Mouse (Mus musculus): ENCODE results near the gene Inpp4a. TPM values are rescaled to one million over a fixed set of nuclear protein-coding genes. Genes with fewer than 3 reads are reported as not detected.

The Inpp4a gene
- total RNA-seq, 2 experiments from 2014 or later: 159 to 165 TPM

DNA sequence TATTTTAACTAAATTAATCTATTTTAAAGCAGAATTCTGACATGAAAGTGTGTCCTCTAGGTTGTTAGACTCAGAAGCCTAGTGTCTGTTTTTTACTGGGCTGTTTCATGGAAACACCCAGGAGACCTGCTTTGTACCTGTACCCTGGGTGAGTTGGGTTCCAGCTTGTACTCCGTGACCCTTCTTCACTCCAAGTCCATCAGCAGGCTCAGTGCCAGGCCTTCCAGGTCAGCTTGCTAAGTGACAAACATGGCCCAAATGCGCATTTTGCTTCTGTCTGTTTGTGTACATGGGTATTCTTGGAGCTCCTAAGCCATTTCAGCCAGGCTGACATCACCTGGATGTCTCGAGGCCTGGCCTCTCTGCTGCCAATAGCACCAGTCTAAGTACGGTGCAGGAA lies 23.5 kb downstream of the Inpp4a start:
- DNase-seq: no peak

DNA sequence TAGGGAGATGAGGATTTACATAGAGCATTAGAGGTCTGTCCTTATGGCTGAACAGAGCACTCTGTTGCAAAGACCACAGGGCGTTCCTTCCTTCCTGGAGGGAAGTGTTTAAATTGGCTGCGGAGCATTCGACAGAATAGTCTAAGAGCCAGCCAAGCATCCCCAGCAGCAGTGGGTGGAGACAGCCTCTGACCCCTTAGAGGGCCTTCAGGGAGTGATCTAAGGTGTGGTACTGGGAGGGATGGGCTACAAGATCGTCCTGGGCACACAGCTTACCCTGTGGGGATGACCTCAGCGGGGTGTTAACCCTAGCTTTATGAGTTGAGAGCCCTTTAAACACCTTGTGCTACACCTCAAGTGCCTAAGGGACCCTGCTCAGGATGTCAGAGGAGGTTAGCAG lies 24.9 kb downstream of the Inpp4a start:
- no peak for DNase-seq

DNA sequence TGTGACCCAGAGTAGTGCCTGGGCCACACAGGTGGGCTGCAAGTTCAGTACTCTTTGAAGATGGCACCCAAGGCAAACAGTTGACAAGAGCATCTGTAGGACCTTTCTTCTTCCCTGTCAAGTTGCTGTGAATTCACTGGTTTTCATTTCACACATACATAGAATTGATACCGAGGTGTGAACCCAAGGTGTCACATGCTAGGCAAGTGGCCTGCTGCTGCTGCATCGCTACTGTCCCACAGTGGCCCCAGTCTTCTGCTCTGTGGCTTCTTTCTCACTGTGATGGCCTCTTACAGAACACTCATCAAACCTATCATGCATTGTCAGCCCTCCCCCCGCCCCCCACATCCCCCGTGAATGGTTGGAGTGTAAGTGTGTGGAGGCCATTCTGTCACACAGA lies 27.6 kb downstream of the Inpp4a start:
- no peak for DNase-seq

DNA sequence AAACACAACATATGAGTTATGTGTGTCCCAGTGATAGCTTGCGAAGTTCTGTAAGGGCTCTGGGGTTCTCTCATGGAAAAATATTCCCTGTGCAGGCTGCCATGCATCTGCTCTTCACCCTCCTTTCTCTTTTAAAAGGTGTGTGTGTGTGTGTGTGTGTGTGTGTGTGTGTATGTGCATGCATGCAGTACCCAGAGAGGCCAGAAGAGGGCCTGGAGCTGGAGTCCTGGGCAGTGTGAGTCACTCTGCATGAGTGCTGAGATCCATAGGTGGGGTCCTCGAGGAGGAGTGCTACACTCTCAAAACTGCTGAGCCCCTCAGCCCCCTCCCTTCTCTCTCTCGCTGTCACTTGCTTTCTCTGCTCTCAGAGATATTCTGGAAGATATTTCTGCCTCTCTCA lies 29.5 kb downstream of the Inpp4a start:
- no peak for DNase-seq

DNA sequence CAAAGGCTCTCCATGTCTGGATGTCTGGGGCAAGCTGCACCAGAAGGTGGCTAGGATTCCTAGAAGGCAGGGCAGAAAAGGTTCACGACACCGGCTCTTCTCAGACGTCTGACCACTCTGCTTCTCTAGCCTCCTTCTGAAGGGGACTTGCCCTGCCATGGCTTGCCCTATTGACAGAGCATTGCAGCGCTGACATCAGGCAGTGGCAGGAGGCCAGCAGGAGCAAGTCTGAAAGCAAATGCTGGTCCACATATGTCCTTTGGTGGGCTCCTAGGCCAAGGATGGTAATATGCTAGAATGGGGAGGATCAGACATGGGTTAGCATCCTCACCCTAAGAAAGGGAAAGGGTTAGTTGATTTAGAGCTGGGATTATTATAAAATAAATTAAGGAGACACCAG lies 30.2 kb downstream of the Inpp4a start:
- DNase-seq: no peak

DNA sequence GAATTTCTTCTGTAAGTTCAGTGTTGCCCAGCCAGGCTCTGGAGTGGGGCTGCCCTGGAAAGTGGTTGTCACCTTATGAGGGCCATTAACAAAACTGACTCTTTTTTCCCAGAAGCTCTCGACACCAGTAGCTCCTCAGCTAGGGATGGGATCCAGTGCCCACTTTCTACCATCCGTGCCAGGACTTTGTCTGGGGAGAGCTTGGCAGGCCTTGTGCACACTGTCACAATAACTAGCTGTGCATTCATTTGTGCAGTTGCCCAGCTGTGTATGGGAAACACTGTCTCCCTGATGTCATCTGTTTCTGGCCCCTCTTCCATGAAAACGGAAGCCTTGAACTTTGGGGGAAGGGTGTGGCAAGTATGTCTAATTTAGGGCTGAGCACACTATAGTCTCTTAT lies 33.1 kb downstream of the Inpp4a start:
- DNase-seq: no peak

DNA sequence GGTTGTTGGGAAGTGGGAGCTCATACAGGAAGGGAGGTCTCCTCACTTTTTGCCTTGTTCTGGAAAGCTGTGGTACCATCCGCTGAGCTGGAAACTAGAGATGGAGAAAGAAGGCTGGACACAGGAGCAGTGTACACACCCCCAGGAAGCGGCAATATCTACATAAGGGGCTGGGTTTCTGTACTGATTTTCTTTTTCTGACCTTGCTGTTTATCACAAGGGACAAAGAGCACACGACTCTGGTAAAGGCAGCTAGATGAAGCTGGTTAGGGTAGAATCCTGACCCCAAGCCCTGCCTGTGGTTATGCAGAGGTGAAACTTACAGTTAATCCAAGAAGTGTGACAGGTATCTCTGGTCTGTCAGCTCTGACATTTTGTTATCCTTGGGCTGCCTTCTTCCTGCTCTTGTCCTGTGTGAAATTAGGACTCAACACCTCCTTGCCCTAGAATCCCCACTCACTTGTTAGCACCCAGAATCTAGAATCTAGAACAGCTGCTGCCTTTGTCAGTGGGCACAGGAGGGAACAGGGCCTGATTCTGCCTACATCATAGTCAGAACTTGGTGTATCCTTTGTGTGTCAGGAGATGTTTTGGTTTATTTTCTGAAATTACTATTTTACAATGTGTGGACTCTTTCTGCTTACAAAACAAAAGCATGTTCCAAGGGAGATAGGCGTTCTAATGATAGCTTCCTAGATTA lies 34.2 kb downstream of the Inpp4a start:
- DNase-seq: no peak

DNA sequence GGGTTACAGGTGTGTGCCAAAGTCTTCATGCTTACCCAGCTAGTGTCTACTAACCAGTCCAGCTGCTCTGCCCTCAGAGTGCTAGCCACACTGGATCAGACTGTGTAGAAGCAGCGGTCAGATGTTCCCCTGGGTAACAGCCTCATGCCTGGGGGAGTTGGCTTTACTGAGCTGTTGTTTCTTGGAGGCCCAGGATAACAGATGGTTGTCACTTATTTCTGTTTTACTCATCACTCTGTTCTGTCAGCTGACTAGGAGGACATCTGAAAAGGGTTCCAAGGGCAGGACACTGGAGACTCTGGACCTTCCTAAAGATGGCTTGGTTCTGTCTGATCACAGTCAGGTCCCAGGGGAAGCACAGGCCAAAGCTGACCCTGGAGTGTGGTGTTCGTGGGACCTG lies 36.4 kb downstream of the Inpp4a start:
- DNase-seq: no peak

DNA sequence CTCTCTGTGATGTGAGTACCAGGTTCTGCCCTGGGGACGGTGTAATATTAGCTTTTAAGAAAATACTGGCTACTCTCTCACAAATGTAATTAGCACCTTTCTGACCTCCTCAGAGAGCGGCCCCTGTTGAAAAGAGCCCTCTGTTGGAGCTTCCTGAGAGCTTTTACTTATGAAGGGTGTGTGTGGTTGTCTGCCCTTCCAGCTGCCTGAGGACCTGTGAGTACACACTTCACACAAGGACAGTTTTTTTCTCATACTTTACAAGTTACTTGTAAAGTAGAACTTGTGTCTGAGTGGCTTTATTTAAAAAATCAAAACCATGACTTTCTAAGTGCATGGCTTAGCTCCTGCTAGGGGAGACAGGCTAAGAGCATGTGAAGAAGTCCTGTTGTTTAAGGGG lies 37.1 kb downstream of the Inpp4a start:
- DNase-seq: no peak

DNA sequence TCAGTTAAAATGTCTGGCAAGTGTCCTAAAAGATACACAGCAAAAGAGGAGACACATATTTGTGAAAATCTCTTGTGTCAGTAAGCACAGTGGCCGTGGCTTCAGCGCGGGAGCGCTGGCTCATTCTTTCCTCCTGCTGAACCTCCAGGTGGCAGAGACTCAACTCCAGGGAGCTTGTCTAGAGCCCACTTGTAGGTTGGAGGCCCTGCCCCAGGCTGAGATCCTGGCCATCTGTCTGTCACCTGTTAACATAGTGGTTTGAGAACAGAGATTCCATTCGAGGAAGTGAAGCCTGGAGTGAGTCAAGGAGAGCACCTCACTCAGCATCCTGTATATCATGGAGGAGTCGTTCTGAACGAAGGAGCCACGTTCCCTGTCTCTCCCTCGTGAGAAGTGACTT lies 37.6 kb downstream of the Inpp4a start:
- no peak for DNase-seq

DNA sequence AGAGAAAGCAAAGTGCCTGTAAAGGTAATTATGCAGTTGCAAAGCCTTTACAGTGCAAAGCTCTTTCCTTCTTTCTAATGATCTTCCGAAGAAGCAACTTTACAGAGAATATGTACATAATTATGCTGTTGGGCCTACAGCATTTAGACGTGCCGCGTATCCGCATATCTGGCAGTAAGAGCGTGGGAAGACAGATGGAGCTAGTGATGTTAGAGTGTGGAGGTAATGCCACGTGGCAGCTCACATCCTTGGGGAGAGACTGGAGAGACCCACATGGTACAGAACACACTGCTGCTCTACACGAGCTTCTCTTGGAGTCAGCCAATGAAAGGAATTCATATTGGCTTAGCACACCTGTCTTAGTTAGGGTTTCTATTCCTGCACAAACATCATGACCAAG lies 39.5 kb downstream of the Inpp4a start:
- DNase-seq: no peak

DNA sequence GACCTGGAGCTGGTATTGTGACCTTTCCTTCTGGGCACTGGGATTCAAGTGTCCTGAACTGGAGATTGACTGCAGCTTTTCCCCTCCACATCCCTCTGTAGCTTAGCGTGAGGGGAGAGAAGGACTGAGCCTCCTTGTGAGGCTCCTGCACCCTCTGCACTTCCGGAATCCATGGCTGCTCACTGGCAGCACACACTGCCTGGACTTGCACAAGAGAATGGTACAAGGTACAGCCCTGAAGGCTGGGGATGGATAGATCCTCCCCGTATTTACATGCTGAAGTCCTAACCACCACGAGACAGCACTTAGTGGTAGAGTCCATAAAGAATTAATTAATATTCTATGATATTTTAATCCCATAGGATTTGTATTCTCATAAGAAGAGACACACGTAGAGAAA lies 41.7 kb downstream of the Inpp4a start:
- DNase-seq: no peak

DNA sequence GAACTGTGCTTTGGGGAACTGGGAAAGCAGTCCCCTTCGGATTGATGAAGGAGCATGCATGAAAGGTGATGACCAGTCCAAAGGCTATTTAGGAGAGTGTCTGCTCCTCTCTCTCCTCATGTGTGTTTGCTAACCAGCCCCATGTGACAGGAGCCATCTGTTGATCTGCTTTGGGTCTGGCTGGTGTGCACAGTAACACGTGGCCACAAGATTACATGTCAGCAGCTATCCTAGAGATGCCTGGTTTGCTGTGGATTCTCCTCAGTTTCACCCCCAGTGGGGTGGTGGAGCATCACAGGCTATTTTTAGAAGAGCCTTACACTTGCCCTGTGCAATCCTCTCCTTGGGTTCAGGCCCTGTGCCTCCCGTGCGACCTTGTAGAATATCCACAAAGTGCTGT lies 42.2 kb downstream of the Inpp4a start:
- DNase-seq: no peak

DNA sequence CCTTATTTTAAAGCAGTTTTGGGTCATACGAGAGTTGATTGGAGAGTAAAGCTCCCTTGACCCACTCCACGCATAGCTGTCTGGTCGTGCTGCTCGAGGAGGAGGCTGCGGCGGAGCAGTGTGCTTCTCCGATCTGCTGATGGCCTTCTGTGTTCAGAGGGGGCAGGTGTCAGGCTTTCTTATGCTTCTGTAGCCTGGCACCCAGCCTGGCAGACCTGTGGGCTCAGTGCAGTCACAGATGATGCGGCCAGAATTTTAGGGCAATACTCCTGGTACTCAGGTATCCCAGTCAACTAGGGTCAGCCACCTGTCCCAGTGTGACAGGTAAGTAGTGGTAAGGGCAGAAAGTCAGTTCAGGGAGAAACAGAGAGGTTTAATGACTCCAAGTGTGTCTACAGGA lies 42.9 kb downstream of the Inpp4a start:
- DNase-seq: no peak

DNA sequence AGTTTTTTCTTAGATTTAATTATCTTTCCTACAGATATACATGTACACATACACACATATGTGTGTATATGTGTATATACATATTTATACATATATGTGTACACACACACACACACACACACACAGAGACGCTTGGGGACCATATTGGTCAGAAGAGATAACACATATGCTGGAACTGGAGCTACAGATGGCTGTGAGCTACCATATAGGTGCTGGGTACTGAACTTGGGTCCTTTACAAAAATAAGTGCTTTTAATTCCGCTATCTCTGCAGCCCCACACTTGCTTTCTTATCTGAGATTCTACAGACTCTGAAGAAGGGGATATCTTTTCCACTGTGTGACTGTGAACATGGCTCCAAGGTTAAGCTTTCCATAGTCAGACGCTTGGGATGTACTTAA lies 43.6 kb downstream of the Inpp4a start:
- DNase-seq: no peak

DNA sequence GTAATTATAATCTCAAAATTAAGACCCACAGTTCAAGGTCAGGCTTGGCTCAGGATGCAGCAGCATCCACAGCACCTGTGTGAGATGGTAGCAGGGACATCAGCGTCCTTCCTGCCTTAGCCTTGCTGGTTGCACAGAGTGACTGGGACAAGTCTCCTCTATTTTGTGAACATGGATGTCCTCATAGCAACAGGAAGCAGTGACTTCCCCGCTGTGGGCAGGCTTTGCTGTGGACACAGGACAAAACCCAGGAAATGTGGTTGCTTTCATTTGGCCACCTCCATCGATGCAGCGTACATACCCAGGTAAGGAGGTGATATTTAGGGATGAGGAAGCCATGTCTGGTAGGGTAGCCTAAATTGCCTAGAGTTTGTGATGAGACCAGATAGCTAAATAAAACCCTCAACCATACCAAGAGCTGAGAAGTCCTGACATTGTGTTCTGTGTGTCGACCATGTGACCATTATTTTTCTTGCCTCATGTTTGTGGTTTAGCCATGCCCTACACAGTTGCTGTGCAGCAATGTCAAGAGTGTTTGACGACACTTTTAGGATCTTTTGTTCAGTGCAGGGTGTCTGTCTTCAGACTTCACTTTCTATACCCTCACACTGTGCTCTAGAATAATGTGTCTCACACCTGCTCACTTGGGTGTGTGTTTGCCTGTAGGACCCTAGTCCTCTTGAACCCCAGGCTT lies 44.7 kb downstream of the Inpp4a start:
- DNase-seq: no peak

DNA sequence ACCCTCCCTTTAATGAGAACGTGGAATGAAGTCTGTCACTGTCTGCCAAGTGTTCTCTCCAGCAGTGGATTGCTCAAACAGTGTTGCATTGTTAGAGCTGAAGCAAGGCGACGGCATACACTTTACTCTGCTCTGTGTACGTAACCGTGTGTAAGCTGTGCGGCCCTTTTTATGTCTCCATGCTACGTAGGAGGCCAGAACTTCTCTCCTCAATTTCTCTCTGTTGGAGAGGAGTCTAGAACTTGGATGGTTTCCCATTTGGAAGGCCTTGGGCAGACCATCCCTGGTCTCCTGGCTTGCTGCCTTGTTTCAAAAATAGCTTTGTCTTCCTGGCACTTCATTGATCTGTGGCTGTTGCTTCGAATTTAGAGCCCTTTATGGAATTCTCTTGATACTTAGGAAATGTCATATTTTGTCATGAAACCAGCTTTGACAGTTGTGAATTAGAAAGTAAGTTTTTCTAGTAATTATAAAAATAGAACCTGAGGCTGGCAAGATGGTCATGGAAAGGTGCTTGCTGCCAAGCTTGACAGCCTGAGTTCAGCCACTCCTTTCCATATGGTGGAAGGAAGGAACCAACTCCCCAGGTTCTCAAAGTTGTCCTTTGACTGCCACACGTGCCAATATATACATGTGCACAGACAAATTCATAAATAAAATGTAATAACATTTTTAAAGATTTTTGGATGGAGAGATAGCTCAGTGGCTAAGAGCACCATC lies 47.9 kb downstream of the Inpp4a start:
- no peak for DNase-seq

DNA sequence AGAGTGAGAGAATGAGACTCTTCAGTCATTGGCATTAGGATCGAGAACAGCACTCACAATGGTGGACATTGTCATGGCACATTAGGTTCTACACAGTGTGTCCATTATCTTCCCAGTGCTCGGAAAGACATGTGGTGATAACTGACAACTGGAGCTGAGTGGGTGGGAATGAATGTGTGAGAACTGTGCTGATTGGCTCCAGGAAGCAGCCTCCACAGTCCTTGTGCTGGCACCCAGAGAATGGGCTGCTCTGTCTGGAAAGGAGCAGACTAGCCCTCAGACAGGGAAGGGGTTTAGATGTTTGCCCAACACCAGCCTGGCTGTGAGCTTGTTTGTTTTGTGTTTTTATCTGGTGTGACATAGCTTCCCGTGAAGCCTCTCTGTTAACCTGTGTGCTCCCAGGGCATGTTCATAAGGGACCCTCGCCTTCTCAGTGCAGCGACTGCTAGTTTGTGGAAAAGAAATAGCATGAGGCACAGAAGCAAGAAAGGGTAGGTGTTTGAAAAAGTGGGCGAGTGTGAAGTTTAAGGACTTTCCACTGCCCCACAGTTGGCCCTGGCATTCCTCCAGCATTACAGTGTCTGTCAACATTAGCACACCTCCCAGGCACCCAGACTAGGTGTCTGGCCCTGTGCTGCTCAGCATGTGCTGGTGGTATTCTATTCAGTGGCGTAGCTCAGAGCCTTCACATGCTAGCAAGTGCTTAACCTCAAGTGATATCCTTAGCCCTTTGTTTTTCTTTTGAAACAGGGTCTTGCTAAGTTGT lies 51.4 kb downstream of the Inpp4a start:
- peak; percentile 60 to 64 for DNase-seq

DNA sequence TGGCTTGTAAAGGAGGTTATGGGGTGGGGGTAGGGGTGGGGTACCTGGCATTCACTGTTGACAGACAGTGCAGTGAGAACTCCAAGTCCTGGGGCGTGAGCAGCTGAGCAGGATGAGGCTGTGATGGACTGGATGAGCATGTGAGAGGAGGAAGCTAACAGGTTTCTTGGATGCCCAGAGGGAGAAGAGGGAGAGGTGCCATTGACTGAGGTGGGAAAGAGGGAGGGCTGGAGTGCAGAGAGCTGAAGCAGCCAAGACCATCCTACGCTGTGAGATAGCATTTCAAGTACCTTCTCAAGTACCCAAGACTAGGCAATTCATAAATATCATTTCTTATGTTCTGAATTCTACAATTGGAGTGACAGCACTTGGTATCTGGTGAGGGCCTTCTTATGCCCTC lies 52.3 kb downstream of the Inpp4a start:
- DNase-seq: no peak

DNA sequence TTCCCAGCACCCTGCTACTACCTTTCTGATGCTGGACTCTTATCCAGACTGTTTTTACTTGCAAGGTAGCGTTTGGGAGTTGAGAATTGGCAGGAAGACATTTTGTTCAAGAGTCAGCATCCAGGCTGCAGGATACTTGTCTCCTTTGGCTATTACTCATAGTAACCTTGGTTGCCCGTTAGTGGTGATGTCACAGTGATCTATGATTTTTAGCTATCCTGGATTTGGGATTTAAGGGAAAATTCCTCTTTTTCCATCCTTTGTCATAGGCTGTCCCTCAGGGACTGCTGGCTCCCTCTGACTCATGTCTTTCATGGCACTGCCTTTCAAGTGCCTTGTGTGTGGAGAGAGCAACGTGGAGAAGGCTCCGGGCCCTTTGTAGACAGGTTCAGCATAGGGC lies 53.8 kb downstream of the Inpp4a start:
- DNase-seq: no peak

DNA sequence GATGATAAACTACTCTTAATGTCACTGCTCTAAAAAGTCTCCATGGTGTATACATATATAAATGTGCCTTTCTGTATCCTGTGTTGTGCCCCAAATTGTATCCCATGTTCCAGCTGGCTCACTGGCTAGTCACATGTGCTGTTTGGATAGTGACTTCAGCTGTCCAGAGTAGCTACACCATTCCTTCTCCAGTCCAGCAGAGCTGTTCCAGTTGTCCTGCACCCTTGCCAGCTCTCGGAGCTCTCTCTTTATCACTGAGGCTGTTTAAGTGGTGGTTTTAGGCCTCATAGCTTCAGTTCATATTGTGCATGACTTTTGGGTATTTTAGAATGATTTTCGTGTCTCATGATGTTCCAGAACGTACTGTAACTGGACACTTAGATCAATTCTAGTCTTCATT lies 55.8 kb downstream of the Inpp4a start:
- DNase-seq: no peak

DNA sequence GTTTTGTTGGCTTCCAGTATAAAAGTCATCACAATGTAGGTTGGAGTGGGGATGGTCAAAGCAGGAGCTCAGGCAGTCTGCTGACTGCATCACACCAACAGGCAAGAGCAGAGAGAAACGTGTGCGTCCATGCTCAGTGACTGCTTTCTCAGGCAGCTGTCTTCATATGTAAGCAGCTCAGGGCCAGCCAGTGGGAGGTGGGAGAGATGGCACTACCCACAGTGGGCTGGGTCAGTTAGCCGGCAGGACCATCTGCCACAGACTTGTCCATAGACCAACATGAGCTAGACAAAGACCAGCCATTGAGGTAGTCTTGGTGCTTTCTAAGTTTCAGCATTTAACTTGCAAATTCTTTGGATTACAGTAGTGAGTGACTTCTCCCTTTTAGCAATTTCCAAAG lies 56.6 kb downstream of the Inpp4a start:
- no peak for DNase-seq

DNA sequence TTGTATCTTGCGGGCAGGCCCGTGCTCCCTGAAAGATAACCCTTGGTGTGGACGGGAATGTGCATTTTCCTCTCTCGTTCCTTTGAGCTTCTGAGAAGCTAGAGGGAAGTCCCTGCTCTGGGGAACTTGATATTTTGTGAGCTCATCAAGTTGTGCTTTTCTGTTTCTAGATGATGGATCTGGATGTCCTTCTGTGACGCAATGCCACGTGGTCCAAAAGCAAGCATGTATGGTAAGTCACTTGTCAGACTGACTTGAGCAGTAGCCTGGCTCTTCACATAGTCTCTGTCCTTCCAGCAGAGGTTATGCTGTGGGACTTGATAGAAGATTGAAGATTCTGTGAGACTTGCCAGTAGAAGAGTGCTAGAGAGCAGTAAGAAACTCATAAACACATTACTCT lies 57.5 kb downstream of the Inpp4a start:
- DNase-seq: no peak

Measured in layer of hippocampus, postnatal 36 days (tissue).